Mouse (Mus musculus): ENCODE results near the gene Fbxo44.

DNA sequence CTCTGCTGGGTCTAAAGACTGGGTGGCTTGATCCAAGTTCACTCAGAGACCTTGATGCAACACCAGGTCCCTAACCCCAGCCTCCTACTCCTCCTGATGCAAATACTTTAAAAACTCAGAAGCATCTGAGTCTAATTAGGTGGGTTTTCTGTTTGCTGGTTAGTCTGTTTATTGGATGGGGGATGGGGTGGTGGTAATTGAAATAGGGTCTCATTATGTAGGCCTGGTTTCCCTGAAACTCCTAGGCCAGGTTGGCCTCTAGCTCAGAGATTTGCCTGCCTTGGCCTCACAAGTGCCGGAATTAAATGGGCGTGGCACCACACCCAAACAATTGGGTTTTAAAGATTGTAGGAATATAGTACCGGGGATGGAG, 37.6 kb downstream of the Fbxo44 start:
- no peak for TF ChIP-seq MAX (IDR thresholded peaks at IDR 0.05)
- TF ChIP-seq USF1 (IDR thresholded peaks at IDR 0.05; ENCODE audit: low read depth): no peak
- no peak for TF ChIP-seq CTCF (IDR thresholded peaks at IDR 0.05; ENCODE audit: control insufficient read depth, insufficient read depth, insufficient read length)
- TF ChIP-seq CEBPB (IDR thresholded peaks at IDR 0.05; ENCODE audit: low read depth): no peak
